Mouse (Mus musculus) c-Kit-positive CD71-negative TER-119-negative erythroid progenitor cells, embryonic 14.5 days (primary cell): ENCODE measurements around the gene Rars.
"Not testable (repeated sequence)": the region's sequence is repeated elsewhere in the genome, so short reads cannot be mapped to it uniquely, and the experiment has no call there.

Source experiments
- DNase-seq: peaks from one replicate; pipeline ENCODE4 v3.0.0-alpha.2; 2013; ENCODE audit warnings: low read depth

The Rars gene

GRCm38 (mm10) chr11:35838345-35839338, 4.3 kb upstream of the Rars start:
- DNase-seq, result peak; percentile 77

DNA sequence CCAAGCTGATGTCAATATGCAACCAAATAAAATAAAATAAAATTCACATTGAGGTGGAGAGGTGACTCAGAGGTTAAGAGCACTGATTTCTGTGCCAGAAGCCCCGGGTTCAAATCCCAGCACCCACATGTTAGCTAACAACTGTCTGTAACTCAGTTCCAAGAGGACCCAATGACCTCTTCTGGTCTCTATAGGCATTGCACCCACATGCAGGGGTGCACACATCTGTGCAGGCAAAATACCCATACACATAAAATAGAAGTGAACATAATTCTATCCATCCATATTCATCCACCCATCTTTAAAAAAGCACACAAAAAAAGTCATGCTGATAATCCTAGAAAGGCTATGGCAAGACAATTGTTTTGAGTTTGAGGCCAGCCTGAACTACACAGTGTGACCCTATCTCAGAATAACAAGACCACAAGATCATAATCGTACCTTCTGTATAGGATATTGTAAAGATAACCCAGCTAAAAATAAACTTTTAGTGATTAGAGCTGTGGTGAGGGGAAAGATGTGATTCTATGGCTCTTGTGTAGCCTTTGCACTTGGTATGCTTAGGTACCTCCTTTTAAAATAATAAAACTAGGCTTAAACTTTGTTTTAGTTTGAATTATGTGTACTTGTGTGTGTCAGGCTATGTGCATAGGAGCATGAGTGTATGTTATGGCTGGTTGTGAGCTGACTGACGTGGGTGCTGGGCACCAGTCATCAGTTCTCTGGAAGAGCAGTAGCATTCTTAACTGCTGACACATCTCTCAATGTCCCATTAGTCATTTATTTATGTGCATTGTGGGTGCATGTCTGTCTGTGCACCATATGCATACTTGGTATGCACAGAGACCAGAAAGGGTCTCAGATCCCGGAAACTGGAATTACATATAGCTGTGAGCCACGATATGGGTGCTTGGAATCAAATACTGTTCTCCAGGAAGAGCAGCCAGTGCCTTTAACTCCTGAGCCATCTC, 3.1 kb upstream of the Rars start:
- DNase-seq, result no peak

DNA sequence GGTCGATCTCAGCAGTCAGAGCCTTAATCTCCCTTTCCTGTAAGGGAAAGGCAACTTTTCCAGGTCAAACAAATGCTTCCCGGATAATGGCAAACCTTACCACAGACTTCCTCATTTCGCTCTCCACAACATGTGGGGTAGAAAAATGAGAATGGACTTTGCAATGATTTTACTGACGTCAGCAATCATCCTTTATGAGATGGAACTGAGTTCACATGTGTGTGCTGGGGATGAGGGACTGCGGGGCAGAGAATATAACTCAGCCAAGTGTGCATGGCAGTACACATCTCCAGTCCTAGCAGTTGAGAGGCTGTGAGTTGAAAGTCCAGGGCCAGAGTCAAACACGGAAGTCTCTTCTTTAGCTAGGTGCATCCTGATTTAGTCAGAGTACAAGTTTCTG, 1.0 kb downstream of the Rars start:
- DNase-seq, result no peak

- no peak for DNase-seq
Observed at GRCm38 (mm10) chr11:35832139-35832538, 2.2 kb downstream of the Rars start.

- DNase-seq, result no peak
Observed at GRCm38 (mm10) chr11:35827714-35828113, 6.6 kb downstream of the Rars start.

DNA sequence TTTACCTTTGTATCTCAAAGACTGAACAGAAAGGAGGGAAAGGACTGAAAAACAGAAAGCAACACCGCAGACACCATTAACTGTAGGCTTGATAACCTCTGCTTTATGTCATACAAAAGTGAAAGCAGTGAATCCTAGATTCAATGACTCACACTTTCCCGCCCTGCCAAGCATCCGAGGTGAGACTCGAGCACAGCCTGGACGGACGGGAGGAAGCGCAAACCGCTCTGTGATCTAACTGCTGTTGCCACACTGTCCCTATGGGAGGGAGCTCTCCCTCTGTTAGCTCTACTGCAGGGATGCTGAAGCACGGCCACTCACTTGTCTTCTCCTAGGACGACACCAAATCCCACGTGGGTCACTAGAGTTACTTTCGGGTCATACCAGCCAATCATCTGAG, 18.0 kb downstream of the Rars start:
- no peak for DNase-seq

- DNase-seq, result no peak
Observed at GRCm38 (mm10) chr11:35811458-35811857, 22.8 kb downstream of the Rars start.

GRCm38 (mm10) chr11:35801332-35801731, 33.0 kb downstream of the Rars start:
- no peak for DNase-seq

- DNase-seq, result peak; percentile 60
Observed at GRCm38 (mm10) chr11:35798874-35799273, 35.4 kb downstream of the Rars start, which contains the start of gene Fbll1. TSS of gene Fbll1 (minus strand) at chr11:35798884.

DNA sequence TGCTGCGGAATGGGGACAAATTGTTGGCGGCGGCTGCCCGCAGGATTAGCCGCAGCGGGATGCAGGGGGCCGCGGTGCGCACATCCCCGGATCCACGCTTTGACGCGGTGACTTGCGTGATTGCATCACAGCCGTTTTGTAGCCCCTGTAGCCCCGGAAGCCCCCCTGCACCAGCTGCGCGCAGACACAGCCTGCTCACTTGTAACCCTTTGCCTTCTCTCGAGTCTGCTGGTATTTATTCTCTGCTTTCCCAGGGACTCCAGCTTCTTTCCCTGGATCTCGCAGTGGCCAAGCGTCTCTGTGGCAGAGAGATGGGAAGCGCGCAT, 35.8 kb downstream of the Rars start:
- no peak for DNase-seq

- DNase-seq, result no peak
Observed at GRCm38 (mm10) chr11:35797751-35798494, 36.4 kb downstream of the Rars start.

DNA sequence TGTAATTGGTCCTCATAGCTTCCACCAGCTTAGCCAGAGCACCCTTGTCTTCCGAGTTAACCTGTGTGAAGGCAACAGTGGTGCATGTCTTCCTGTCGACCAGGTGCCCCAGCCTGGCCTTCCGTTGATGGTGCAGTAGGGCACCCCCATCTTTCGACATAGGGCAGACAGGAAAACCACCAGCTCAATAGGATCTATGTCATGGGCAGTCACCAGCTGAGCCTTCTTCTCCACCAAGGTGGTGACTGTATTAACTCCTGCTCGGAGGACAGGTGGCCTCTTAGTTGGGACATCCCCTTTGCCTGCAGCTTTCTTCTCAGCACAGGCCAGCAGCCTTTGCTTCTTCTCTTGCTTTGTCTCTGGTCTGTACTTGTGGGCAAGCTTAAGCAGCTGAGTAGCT, 41.5 kb downstream of the Rars start:
- not testable (repeated sequence) for DNase-seq

DNA sequence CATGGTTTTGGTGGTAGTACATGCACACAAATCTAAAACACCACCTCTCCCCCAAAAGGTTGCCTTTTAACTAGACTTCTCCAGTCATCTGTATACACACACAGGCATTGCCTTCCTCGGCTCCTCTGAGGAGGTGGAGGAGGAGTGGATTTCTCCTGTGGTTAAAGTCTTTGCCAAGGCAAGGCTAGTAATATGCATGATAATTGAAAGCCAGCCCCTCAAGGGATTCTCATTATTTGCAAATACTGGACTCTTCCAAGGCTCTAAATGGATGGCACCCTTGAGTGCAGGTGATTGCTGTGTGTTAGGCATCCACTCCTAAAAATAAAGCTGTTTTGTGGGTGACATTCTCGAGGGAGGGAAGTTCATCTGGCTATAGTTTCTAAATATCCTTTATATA, 45.9 kb downstream of the Rars start:
- no peak for DNase-seq

GRCm38 (mm10) chr11:35784537-35784936, 49.8 kb downstream of the Rars start:
- DNase-seq, result no peak

GRCm38 (mm10) chr11:35784002-35784401, 50.3 kb downstream of the Rars start:
- no peak for DNase-seq

GRCm38 (mm10) chr11:35783038-35783437, 51.3 kb downstream of the Rars start:
- no peak for DNase-seq

DNA sequence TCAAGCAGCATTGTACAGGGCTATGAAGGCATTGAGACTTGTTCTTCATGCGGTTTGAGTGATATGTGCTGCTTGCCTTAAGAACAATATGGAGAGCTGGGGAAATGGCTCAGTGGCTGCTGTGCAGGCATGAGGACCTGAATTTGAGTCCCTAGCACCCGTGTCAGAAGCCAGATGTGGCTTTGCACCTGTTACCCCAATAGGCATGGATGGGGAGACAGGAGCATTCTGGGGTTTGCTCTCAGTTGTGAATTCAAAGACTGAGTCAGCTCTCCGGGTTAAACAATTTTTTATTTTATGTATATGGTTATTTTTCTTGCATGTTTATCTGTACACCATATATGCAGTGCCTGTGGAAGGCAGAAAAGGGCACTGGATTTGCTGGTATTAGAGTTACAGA, 51.9 kb downstream of the Rars start:
- no peak for DNase-seq

DNA sequence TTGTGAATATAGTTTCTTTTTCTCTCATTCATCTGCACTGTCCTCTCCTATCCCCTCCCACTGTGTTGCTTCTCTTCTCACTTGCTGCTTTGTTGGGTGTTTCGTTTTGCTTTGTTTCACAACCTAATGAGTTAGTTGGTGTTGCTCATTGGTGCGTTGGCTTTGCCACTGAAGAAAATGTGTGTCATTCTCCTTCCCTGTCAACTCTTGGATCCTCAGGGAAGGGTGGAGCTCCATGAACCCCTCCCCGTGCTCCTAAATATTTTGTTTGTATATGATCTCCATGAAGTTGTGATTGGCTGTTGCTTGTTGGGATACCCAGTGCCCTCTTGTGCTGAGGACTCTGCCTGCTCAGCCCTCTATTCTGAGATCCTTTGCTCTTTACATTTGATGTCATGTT, 54.0 kb downstream of the Rars start:
- no peak for DNase-seq

- DNase-seq, result no peak
Observed at GRCm38 (mm10) chr11:35776452-35776851, 57.9 kb downstream of the Rars start.

DNA sequence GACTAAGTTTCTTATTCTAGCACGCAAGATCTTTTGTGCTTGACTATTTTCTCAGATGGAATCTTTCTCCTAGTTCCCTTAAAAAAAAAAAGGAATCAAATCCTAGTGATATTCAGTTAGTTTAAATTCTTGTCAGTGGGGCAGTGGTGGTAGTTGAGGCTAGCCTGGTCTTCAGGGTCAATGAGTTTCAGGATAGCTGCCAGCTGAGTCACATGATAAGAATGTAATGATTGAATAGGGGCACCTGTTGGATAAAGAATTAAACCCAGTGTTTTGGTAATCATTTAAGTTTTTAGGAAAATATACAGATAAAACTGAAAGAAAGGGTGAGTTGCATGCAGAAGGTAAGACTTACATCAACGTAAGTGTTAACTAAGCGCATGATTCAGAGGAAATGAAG, 58.7 kb downstream of the Rars start:
- no peak for DNase-seq

GRCm38 (mm10) chr11:35770741-35771504, 63.4 kb downstream of the Rars start:
- DNase-seq, result no peak
